ENCODE assay signal across 18 mouse cellular contexts in the genomic region with DNA sequence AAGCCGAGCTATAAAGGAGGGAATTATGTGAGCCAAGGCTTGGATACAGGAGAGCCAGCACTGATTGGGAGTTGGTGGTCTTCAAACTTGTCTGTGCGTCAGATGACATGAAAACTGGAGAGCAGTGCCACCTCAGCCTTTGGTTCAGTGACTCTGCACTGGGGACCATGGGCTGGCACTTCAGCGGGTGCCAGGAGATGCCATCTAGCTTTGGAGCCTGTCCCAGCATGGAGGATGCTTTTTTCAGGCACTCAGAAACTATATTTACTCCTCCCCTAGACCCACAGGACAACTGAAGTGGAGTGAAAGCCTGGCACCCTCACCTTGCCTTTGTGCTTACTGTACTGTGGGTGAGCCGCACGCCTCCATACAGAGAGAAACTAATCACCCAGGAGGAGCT.
DNase-seq lines count a peak whose midpoint lies in the region; ATAC-seq lines count a peak whose summit lies in the region.
"Had no signal": no experiment of that assay in that cellular context is flagged by ENCODE, and none has a peak within 500 bp of the region (broad histone marks: within the 10 kb centered on the region; RNA-seq: fewer than 3 reads in every experiment).

No protein-coding gene starts in this region.

- no peak overlapping the region for H3K4me3 ChIP-seq in heart, embryonic 10.5 days
- no peak overlapping the region for H3K4me3 ChIP-seq in forebrain, embryonic 15.5 days
- H3K4me3 ChIP-seq in midbrain, embryonic 15.5 days, result no peak overlapping the region
- H3K4me3 ChIP-seq in kidney, embryonic 16.5 days (ENCODE audit: low read length), result no peak overlapping the region
- H3K4me3 ChIP-seq: embryonic facial prominence, embryonic 15.5 days; gastrocnemius, adult 2 months; intestine, embryonic 15.5 days; lung, embryonic 15.5 days had no signal

- peak; percentile 55 to 75 for DNase-seq in heart, postnatal 10 days
- no peak for DNase-seq in heart, embryonic 10.5 days (ENCODE audit: low spot score)
- peak; percentile 0 for DNase-seq in ovary, postnatal 36 days (ENCODE audit: low spot score)
- DNase-seq in ovary, postnatal 10 days (ENCODE audit: low spot score), result no peak
- DNase-seq: adrenal gland, postnatal 36 days; cerebellum, adult 18-20 months; cerebellum, postnatal 25 days; embryo, embryonic 11 days; gastrocnemius, adult 2 months; right cerebral cortex, adult 18-20 months had no signal

- H3K9me3 ChIP-seq in heart, embryonic 10.5 days, result no peaks in the 10 kb centered on the region
- H3K9me3 ChIP-seq in forebrain, embryonic 15.5 days, result no peaks in the 10 kb centered on the region
- H3K9me3 ChIP-seq in midbrain, embryonic 15.5 days, result no peaks in the 10 kb centered on the region
- H3K9me3 ChIP-seq in kidney, embryonic 16.5 days (ENCODE audit: low read length), result no peaks in the 10 kb centered on the region
- H3K9me3 ChIP-seq: embryonic facial prominence, embryonic 15.5 days; intestine, embryonic 15.5 days; lung, embryonic 15.5 days had no signal

- H3K27ac ChIP-seq in heart, embryonic 10.5 days, result no peak overlapping the region
- peak overlapping the region; percentile 96 for H3K27ac ChIP-seq in forebrain, embryonic 15.5 days (replicated peaks)
- peak overlapping the region; percentile 90; the same call in 1 of the 2 replicates for H3K27ac ChIP-seq in midbrain, embryonic 15.5 days
- no peak overlapping the region for H3K27ac ChIP-seq in kidney, embryonic 16.5 days (ENCODE audit: low read length)
- H3K27ac ChIP-seq: embryonic facial prominence, embryonic 15.5 days; gastrocnemius, adult 2 months; intestine, embryonic 15.5 days; liver, embryonic 14.5 days; lung, embryonic 15.5 days had no signal

- intact Hi-C loops in heart, postnatal 10 days (cut with DNase I), result no loop called here

- ATAC-seq in forebrain, embryonic 15.5 days (replicated peaks), result no peak
- no peak for ATAC-seq in midbrain, embryonic 15.5 days (replicated peaks)
- ATAC-seq in cerebellum, adult (ENCODE audit: insufficient number of reproducible peaks, low FRiP score, low TSS enrichment), result no peak
- ATAC-seq in kidney, embryonic 16.5 days (ENCODE audit: low FRiP score, low TSS enrichment), result no peak
- ATAC-seq: intestine, embryonic 15.5 days had no signal

- H3K9ac ChIP-seq in forebrain, embryonic 15.5 days (replicated peaks), result no peak overlapping the region
- no peak overlapping the region for H3K9ac ChIP-seq in midbrain, embryonic 15.5 days
- no peak overlapping the region for H3K9ac ChIP-seq in kidney, embryonic 16.5 days (replicated peaks; ENCODE audit: low read length)
- H3K9ac ChIP-seq: embryonic facial prominence, embryonic 15.5 days; intestine, embryonic 15.5 days; liver, embryonic 14.5 days; lung, embryonic 15.5 days had no signal

- 92% methylated on average over 5 of the region's 5 CpGs for WGBS in heart, embryonic 10.5 days
- WGBS in forebrain, embryonic 15.5 days, result 91% methylated on average over 5 of the region's 5 CpGs
- WGBS in midbrain, embryonic 15.5 days, result 90% methylated on average over 5 of the region's 5 CpGs
- WGBS in kidney, embryonic 16.5 days, result 97% methylated on average over 5 of the region's 5 CpGs

- peaks cover 54% of the 10 kb centered on the region for H3K27me3 ChIP-seq in heart, embryonic 10.5 days (ENCODE audit: insufficient read depth, poor library complexity, severe bottlenecking)
- H3K27me3 ChIP-seq in forebrain, embryonic 15.5 days, result no peaks in the 10 kb centered on the region
- H3K27me3 ChIP-seq in midbrain, embryonic 15.5 days (replicated peaks), result no peaks in the 10 kb centered on the region
- H3K27me3 ChIP-seq in kidney, embryonic 16.5 days (ENCODE audit: insufficient read depth, low read length), result no peaks in the 10 kb centered on the region
- H3K27me3 ChIP-seq: embryonic facial prominence, embryonic 15.5 days; lung, embryonic 15.5 days had no signal

- no peak overlapping the region for H3K4me2 ChIP-seq in forebrain, embryonic 15.5 days (replicated peaks)
- H3K4me2 ChIP-seq in midbrain, embryonic 15.5 days, result no peak overlapping the region
- no peak overlapping the region for H3K4me2 ChIP-seq in kidney, embryonic 16.5 days (replicated peaks; ENCODE audit: low read depth, low read length)
- H3K4me2 ChIP-seq: embryonic facial prominence, embryonic 15.5 days; intestine, embryonic 15.5 days; lung, embryonic 15.5 days had no signal

- peaks cover 37% of the 10 kb centered on the region for H3K4me1 ChIP-seq in heart, embryonic 10.5 days
- peaks cover 64% of the 10 kb centered on the region for H3K4me1 ChIP-seq in forebrain, embryonic 15.5 days
- H3K4me1 ChIP-seq in midbrain, embryonic 15.5 days, result peaks cover 31% of the 10 kb centered on the region
- H3K4me1 ChIP-seq in kidney, embryonic 16.5 days (ENCODE audit: insufficient read depth, low read length), result peaks cover 29% of the 10 kb centered on the region

- no peaks in the 10 kb centered on the region for H3K36me3 ChIP-seq in heart, embryonic 10.5 days
- no peaks in the 10 kb centered on the region for H3K36me3 ChIP-seq in forebrain, embryonic 15.5 days
- H3K36me3 ChIP-seq in midbrain, embryonic 15.5 days (replicated peaks), result no peaks in the 10 kb centered on the region
- H3K36me3 ChIP-seq in kidney, embryonic 16.5 days (ENCODE audit: insufficient read depth, low read length), result no peaks in the 10 kb centered on the region
- H3K36me3 ChIP-seq: embryonic facial prominence, embryonic 15.5 days; intestine, embryonic 15.5 days; lung, embryonic 15.5 days had no signal

Comparison
In these comparisons a context has a peak if more than half of its experiments do, and no peak if none do; other contexts are left out.
1. DNase-seq: peak in heart, postnatal 10 days (2 of 2) and ovary, postnatal 36 days (single experiment); none in heart, embryonic 10.5 days (single experiment) and ovary, postnatal 10 days (single experiment).
2. H3K27ac ChIP-seq: peak in forebrain, embryonic 15.5 days (single experiment) and midbrain, embryonic 15.5 days (single experiment); none in heart, embryonic 10.5 days (single experiment) and kidney, embryonic 16.5 days (single experiment).